Mouse (Mus musculus) layer of hippocampus, adult 2 months (tissue): ENCODE measurements around the gene Crtc1. TPM values are rescaled to one million over a fixed set of nuclear protein-coding genes. Genes with fewer than 3 reads are reported as not detected.

Source experiments
- DNase-seq, 2 experiments: peaks; one replicate each; pipeline ENCODE4 v3.0.0; 2022; ENCODE audit warnings: low spot score in 2 of 2
- H3K27ac ChIP-seq: fragments of 200-600 bp; 2 replicates; pipeline ENCODE4 v1.8.1; 2022
- H3K4me3 ChIP-seq: fragments of 200-600 bp; 2 replicates; pipeline ENCODE4 v1.8.1; 2022; ENCODE audit warnings: mild to moderate bottlenecking
- CTCF ChIP-seq: fragments of 200-600 bp; conservative IDR thresholded peaks from 2 replicates; pipeline ENCODE4 v1.8.1; 2022; ENCODE audit warnings: antibody characterized with exemption, mild to moderate bottlenecking, moderate library complexity
- total RNA-seq, 2 experiments: library from RNA; stranded (reverse); gene quantifications; 2 replicates each; pipeline ENCODE4 v1.2.3; 2021

Gene Crtc1
- total RNA-seq, 2 experiments from 2014 or later = 191 to 208 TPM

DNA sequence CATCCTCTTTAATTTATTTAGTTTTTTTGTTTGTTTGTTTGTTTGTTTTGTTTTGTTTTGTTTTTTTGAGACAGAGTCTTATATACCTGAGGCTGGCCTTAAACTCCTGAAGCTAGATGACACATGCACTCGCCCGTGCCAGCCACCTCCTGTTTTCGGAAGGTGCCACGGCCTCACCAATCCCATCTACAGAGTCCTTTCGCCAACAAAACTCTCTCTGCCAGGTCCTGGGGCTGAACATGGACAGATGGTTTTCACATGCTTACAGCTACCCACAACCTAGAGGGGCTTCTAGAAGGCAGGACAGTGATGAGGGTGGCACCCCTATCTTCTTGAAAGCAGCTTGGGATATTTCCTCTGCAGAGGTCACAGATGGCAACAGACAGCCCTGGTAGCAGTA lies 4.2 kb downstream of the Crtc1 start:
- TF ChIP-seq CTCF = no peak
- Histone ChIP-seq H3K27ac (no peak overlapping the region), H3K4me3 (no peak overlapping the region)
- no peak for DNase-seq

DNA sequence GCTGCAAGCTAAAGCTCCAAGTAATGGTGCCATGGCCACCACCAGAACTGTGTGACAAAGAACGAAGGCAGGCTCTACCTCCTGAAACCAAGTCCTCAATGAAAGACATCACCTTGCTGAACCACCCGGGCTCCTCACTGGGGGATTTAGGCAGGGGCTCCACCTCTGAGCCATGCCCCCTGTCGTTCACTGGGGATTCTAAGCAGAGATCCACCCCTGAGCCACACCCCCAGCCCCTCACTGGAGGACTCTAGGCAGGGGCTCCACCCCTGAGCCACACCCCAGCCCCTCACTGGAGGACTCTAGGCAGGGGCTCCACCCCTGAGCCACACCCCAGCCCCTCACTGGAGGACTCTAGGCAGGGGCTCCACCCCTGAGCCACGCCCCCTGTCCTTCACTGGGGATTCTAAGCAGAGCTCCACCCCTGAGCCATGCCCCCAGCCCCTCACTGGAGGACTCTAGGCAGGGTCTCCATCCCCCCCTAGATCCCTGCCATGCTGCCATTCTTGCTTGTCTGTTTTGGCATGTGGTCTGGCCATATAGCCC lies 6.3 kb downstream of the Crtc1 start:
- DNase-seq = no peak
- Histone ChIP-seq H3K27ac (no peak overlapping the region), H3K4me3 (no peak overlapping the region)
- no peak for TF ChIP-seq CTCF

DNA sequence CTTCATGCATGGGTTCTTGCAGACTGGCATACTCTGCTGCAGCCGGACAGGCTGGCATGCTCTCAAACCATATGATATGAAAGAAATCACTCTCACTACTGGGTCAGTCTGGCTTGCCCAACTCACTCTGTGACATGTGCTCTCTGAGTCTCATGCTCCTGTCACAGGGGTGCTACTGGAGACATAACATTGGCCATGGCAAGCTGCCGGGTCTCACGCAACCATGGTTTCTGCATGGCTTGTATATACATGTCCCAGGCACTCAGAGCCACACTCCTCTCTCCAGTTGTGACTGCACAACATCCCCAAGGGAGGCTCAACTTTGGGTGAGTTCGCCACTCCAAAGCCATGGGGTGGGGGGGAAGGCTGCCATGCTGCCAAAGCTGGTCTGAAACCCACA lies 8.2 kb downstream of the Crtc1 start:
- no peak for DNase-seq
- H3K27ac ChIP-seq = no peak overlapping the region
- no peak for TF ChIP-seq CTCF
- no peak overlapping the region for H3K4me3 ChIP-seq

DNA sequence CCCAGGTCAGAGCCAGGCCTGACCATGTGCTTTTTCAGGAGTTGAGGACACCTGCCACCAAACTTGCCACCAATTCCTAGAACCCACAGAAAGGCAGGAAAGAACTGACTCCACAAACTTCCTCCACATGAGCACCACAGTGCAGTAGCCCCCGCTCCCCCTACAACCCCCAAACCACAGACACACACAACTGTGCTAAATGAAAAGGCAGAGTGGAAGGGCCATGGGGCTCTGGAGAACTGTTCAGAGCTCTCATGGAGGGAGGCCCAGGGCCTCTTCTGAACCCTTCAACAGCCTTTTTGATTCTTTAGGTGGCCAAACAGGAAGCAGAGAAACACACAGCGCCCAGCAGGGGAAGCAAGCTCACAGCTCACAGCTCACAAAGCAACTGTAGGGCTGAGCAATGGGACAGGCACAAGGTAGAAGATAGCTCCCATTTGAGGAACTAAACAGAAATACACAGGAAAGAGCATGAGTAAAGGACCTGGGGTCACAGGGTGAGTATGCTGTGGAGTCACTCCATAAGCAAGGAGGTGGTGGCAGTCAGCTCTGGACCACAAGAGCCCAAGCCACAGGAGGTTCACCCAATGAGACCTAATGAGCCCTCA lies 13.0 kb downstream of the Crtc1 start:
- Histone ChIP-seq H3K27ac (no peak overlapping the region), H3K4me3 (no peak overlapping the region)
- TF ChIP-seq CTCF = no peak
- no peak for DNase-seq

DNA sequence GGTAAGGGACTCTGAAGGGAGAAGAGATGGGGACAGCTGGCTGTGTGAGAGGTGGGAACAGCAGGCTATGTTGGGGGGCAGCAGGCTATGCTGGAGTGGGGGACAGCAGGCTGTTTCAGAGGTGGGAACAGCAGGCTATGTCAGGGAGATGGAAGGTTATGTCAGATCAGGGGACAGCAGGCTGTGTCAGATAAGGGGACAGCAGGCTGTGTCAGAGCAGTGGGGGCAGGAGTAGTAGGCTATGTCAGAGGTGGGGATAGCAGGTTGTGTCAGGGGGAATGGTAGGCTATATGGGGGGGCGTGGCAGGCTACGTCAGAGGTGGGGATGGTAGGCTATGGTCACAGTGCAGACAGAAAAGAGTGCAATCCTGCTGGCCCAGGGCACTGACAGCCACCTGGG lies 16.7 kb downstream of the Crtc1 start:
- Histone ChIP-seq H3K4me3 (no peak overlapping the region), H3K27ac (peak overlapping the region; percentile 37; the same call in 1 of the 2 replicates)
- DNase-seq = no peak
- TF ChIP-seq CTCF = no peak

DNA sequence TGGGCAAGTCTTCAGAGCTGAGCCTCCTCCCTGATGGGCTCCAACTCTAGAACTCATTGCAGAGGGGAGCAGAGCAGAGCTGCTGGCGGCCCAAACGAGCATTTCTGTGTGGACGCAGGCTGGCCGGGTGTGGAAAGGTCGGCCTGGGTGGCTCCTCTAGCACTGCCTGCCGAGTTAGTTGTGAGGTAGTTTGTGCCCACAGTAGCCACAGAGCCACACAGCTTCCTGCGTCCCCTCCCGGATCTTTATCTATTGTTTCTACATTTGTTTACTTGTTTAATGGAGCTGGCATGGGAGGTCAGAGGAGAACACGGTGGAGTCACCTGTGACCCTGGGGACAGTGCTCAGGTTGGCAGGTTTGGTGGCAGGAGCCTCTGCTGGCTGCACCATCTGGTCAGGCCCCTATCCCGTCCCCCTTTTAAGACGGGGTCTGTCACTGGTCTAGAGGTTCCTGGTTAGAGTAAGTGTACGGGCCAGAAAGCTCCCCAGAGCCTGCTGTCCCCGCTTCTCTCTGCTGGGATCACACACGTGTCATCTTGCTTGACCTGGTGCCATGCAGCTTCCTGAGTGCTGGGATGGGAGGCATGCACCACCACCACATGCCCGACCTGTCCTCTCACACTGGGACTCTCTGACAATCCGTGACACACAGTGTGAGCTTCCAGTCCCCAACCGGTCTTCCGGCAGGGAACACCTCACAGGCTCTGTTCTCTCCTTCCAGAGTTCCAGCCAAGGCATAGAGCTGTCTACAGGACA lies 17.9 kb downstream of the Crtc1 start:
- no peak for DNase-seq
- no peak overlapping the region for H3K4me3 ChIP-seq
- TF ChIP-seq CTCF = no peak
- H3K27ac ChIP-seq = peak overlapping the region; percentile 96; the same call in 1 of the 2 replicates

DNA sequence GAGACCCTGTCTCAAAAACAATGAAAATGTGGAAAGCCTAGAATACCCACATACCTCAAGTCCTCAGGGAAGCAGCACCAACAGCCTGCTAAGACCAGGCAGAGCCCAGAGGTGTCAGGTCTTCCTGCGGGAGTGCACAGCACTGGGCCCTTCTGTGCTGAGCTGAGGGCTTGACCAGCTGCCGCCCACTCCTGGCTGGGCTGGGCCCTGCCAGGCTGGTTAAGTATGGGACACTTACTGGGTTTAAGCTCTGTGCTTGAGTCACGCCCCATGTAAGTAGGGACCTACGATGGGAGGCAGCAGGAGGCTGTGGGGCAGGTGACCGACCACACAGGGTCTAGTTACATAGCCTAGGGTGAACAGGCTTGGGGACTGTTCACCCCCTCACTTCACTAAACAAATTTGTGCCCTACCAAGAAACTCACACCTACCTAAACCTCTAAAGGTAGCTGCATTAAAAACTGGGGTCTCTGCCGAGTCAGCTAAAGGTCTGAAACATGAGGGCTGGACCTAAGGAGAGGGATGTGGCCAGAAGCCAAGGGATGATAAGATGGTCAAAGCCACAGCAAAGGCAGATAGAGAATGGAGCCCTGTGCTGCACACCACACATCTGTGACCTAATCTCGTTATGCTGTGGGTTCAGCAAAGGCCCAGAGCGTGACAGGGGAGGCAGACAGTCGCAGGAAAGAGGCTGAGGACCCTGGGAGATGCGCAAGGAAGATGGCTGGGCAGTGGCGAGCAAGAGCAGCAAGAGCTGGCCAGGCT lies 19.3 kb downstream of the Crtc1 start:
- no peak for TF ChIP-seq CTCF
- no peak for DNase-seq
- H3K27ac ChIP-seq = peak overlapping the region; percentile 96
- H3K4me3 ChIP-seq = no peak overlapping the region

DNA sequence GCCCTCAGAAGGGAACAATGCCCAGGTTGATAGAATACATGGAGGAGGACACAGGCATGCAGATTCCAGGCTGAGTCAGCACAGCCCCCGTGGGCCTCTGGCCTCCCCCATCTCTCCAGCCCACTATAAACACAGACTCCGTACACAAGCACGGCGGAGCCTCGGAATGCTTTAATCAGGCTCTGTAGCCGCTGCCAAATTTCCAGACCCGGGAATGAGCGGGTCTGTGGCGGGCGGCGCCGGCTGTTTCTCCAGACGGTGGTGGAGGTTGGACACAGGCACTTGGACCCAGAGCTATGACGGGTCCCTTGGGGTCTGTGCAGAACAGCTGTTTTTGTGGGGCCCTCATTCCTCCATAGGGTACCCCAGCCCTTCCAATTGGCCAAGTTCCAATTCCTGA lies 20.4 kb downstream of the Crtc1 start:
- H3K4me3 ChIP-seq = no peak overlapping the region
- H3K27ac ChIP-seq = peak overlapping the region; percentile 96
- TF ChIP-seq CTCF = no peak
- peak; percentile 59 to 66 for DNase-seq

DNA sequence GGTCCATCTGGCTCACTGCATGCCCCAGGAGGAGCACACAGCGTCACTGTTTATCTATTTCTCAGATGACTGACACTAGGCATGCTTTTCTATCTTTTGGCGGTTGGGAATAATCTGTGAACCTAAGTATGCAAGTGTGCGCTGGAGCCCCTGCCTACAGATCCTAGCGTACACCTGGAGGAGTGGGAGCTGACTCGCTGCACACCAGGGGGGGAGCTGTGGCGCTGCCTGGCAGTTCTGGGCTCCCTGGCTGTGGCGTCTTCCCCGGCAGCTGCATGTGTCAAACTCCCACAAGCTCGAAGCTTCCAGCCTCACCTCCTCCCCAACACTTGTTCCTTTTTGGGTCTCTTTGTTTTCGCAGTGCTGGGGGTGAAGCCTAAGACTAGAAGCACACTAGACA lies 21.5 kb downstream of the Crtc1 start:
- peak overlapping the region; percentile 96 for H3K27ac ChIP-seq
- peak; percentile 49 for TF ChIP-seq CTCF
- DNase-seq = peak; percentile 63 to 81
- no peak overlapping the region; the same call in 1 of the 2 replicates for H3K4me3 ChIP-seq

DNA sequence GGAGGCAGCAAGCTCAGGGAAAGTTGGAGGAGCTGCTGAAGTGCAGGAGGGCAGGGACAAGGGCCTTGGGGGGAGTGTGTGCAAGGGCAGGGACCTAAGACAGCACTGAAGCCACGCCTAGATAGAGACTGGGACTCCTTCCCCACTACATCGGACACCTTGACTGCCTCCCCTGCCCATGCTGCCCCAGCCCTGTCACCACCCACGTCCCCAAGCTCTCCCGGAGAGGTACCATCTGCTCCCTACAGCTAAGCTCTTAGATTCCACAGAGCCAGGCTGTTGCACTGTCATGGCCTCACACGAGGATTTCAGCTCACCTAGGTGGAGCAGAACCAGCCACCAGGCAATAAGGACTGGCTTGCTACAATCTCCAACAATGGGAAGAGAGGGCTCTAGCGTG lies 22.4 kb downstream of the Crtc1 start:
- DNase-seq = peak; percentile 45 to 65
- no peak for TF ChIP-seq CTCF
- Histone ChIP-seq H3K4me3 (no peak overlapping the region), H3K27ac (peak overlapping the region; percentile 96)

DNA sequence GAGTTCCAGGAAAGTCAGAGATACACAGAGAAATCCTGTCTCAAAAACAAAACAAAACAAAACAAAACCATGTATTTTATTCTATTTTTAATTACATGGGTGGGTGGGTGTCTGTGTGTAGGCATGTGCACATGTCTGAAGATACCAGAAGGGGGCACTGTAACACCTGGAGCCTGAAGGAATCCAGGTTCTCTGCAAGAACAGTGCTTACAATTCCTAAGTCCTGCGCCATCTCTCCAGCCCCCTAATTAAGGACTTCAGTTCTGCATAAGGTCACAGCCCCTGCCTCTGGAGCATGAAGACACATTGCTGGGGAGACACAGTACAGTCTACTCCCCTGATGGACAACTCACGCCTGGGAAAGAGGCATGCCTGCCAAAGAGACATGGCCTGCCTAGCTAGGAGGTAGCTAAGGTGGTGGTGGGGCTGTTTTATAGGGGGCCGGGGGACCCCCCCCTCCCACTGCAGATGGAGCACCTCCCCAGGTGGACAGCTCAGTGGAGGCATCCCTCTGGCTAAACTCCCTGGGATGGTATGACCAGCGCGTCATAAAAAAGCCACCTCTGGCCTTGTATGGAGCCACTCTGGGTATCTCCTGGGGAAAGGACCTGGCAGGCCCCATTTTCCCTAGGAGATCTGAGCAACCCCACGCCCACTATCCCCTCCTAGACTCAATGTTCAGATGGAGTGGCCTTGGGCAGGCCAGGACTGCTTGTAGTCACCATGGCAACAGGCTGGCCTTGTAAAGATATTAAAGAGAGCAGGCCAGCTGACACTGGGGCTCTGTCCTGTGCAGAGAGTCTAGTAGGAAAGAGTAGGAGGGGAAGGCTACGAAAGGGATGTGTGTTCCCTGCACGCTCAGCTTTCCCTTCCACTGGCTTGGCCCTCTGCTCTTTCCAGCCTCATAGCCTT lies 23.6 kb downstream of the Crtc1 start:
- H3K27ac ChIP-seq = peak overlapping the region; percentile 96
- peak; percentile 37 to 58 for DNase-seq
- no peak overlapping the region for H3K4me3 ChIP-seq
- TF ChIP-seq CTCF = peak; percentile 85

DNA sequence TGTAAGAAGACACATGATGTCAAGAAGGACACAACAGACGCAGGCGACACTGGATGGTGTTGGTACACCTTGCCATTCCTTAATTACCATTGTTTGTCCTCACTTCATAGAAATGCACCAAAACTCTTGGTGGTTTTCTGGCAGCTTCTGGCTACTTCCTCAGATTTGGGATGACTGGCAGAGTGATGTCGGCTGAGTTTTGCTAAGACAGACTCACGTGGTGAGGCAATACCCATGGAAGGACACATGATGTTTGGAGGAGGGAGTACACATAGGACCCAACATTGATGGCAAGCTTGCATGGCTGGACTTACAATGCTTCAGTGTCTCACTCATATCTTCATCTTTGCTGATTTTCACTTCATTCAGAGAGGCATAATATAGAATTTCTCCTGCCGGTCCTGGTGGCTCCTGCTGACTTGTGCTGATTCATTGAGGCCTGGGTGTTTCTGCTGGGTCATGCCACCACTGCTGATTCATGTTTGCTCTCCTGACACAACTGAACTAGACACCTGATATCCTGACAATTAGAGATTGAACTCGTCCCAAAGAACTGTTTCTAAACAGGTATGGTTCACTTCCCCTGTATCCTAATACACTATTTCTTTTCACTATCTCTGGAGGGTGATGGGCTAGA lies 25.0 kb downstream of the Crtc1 start:
- DNase-seq = no peak
- TF ChIP-seq CTCF = no peak
- Histone ChIP-seq H3K27ac (peak overlapping the region; percentile 96), H3K4me3 (no peak overlapping the region)
